Mouse (Mus musculus) midbrain, embryonic 11.5 days (tissue): ENCODE measurements at regions not wholly inside any gene's neighbourhood (a gene's known extent, or its start where the extent isn't known, plus 50 kb on each side); places are given as distances from the start of the nearest gene placed in this dataset.

Source experiments
- ATAC-seq: fragments of 200-750 bp; cut with Nextera tagmentation; 2 replicates; pipeline ENCODE4 v1.8.0; 2017; ENCODE audit warnings: moderate TSS enrichment, moderate library complexity; ENCODE audit not compliant: low FRiP score
- DNase-seq: peaks from one replicate; pipeline ENCODE4 v3.0.0; 2015; ENCODE audit warnings: low spot score; ENCODE audit errors: missing footprints
- H3K27ac ChIP-seq: fragments of 300-500 bp; sonication (generic); 2 replicates; pipeline ENCODE4 v1.5.1; 2014; ENCODE audit warnings: low read depth, low read length
- H3K27me3 ChIP-seq: fragments of 300-500 bp; sonication (generic); 2 replicates; pipeline ENCODE4 v1.6.1; 2014; ENCODE audit warnings: mild to moderate bottlenecking, low read length, moderate library complexity, mixed read lengths; ENCODE audit not compliant: control insufficient read depth, insufficient read depth
- H3K36me3 ChIP-seq: fragments of 300-500 bp; sonication (generic); 2 replicates; pipeline ENCODE4 v1.6.1; 2014; ENCODE audit warnings: mild to moderate bottlenecking, low read length, moderate library complexity, mixed read lengths; ENCODE audit not compliant: control insufficient read depth, insufficient read depth
- H3K4me1 ChIP-seq: fragments of 300-500 bp; sonication (generic); 2 replicates; pipeline ENCODE4 v1.6.1; 2014; ENCODE audit warnings: low read length; ENCODE audit not compliant: control insufficient read depth, insufficient read depth
- H3K4me2 ChIP-seq: fragments of 300-500 bp; sonication (generic); 2 replicates; pipeline ENCODE4 v1.6.1; 2014; ENCODE audit warnings: mild to moderate bottlenecking, moderate library complexity
- H3K4me3 ChIP-seq: fragments of 300-500 bp; sonication (generic); 2 replicates; pipeline ENCODE4 v1.5.1; 2014; ENCODE audit warnings: low read depth, low read length
- H3K9ac ChIP-seq: fragments of 300-500 bp; sonication (generic); 2 replicates; pipeline ENCODE4 v1.6.1; 2014; ENCODE audit warnings: low read length
- H3K9me3 ChIP-seq: fragments of 300-500 bp; sonication (generic); 2 replicates; pipeline ENCODE4 v1.6.1; 2016; ENCODE audit warnings: low read length; ENCODE audit not compliant: control insufficient read depth
- WGBS: fragments of 180-500 bp; shearing (Covaris S2); extraction: QIAGEN DNeasy Blood & Tissue Kit; methylation state at CpG from one replicate; pipeline ENCODE4 v1.1.7; 2014; 5-methylcytosine and 5-hydroxymethylcytosine counted together

DNA sequence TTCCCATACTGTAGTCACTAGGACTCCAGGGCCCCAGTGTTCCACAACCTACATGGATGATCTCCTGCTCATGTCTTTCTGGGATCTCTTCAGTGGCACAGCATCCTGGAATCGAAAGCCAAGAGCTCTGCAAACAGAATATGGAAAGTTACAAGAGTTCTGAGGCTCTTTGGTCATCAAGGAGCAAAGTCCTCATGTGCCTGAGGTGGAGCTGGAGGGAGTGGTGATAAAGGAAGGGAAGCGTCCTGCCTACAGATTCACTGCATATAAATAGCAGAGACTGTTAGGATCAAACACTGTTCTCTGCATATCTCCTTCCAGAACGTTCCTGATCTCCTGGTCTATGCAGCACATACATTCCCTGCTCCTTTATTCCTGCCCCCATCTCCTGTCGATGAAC lies 170.4 kb upstream of the Egln3 start:
- DNase-seq (no peak), ATAC-seq (no peak)
- no peak overlapping the region for H3K4me2 ChIP-seq
- H3K9me3 ChIP-seq: no peaks in the 10 kb centered on the region; the same call in 1 of the 2 replicates
- H3K27ac ChIP-seq: no peak overlapping the region
- WGBS: 75% methylated on average over 4 of the region's 4 CpGs
- no peak overlapping the region for H3K4me3 ChIP-seq
- H3K9ac ChIP-seq: no peak overlapping the region
- no peaks in the 10 kb centered on the region for H3K27me3 ChIP-seq
- no peaks in the 10 kb centered on the region for H3K36me3 ChIP-seq
- H3K4me1 ChIP-seq: no peaks in the 10 kb centered on the region

DNA sequence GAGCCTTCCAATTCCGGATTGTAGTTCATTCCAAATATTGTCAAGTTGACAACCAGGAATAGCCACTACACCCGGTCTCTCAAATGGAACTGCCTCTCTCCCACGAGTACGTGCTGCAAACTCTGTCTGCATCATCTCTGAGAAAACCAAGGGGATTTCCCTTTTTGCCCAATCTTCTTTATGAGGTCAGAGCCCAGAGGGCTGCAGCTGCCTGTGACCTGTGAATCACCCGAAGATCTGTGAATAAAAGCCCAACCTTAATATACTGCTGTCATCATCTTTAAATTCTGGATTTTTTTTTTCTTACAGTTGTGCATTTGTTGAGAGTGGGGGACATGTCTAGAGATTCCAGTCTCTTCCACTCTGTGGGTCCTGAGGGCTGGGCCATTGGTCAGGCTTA lies 165.6 kb upstream of the Egln3 start:
- Histone ChIP-seq H3K4me2 (no peak overlapping the region), H3K27ac (no peak overlapping the region), H3K36me3 (no peaks in the 10 kb centered on the region), H3K9ac (no peak overlapping the region), H3K27me3 (no peaks in the 10 kb centered on the region), H3K4me3 (no peak overlapping the region), H3K4me1 (peaks cover 2% of the 10 kb centered on the region; the same call in 1 of the 2 replicates), H3K9me3 (no peaks in the 10 kb centered on the region)
- DNase-seq: no peak
- no peak for ATAC-seq
- 88% methylated on average over 5 of the region's 5 CpGs for WGBS

DNA sequence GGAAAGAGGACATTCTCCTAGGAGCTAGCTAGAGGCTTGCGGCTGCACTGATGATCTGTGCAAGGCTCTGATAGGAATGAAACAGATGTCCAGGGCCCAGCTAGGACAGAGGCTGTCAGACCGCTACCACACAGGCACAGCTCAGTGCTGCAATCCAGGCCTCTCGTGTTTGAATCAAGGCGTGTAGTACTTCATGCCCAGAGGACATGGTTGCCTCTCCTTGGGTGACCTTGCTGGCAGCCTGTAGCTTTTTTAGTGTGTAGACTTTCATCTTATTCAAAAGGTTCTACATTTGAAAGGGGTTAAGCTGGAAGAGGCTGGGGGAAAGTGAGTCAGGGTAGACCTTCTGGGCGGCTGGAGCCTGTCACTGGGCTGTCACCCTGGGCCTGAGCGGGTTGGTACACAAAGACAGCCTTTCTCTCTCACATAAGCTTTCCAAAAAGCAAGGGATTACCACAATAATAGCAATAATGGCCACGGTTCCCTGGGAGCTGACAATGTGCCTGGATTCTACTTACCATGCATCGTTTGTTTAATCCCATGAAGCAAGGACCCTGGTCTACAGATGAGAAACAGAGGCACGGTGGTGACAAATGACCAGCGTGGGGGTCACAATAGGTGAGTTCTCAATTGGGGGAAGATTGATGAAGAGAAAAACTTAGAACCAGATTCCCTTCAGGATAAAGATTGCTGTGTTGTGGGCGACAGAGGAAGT lies 160.9 kb upstream of the Egln3 start:
- WGBS: 30% methylated on average over 11 of the region's 11 CpGs
- ATAC-seq (peak; percentile 87), DNase-seq (peak; percentile 87)
- peak overlapping the region; percentile 41 for H3K27ac ChIP-seq
- H3K4me3 ChIP-seq: no peak overlapping the region
- no peak overlapping the region for H3K9ac ChIP-seq
- no peaks in the 10 kb centered on the region for H3K9me3 ChIP-seq
- peaks cover 3% of the 10 kb centered on the region; the same call in 1 of the 2 replicates for H3K4me1 ChIP-seq
- H3K27me3 ChIP-seq: no peaks in the 10 kb centered on the region
- no peak overlapping the region for H3K4me2 ChIP-seq
- no peaks in the 10 kb centered on the region for H3K36me3 ChIP-seq

DNA sequence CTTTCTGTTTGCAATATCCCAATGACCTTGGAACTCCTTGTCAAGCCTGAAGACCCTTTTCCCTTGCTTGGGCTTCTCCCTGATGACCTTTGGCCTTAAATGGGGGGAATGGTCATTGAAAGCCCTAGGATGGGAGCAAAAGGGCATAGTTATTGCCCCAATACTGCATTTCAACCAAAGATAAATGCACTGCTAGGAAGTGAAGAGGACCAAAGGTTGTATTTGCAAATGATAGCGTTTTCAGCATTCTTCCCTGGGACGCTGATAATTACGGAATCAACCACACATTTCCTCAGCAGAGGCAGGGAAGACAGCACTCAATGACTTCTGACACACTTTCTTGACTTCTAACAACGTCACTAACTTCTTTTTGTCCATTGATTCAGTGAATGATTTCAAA lies 158.1 kb upstream of the Egln3 start:
- Histone ChIP-seq H3K36me3 (no peaks in the 10 kb centered on the region), H3K4me3 (no peak overlapping the region), H3K9ac (no peak overlapping the region), H3K4me2 (no peak overlapping the region), H3K9me3 (no peaks in the 10 kb centered on the region), H3K27ac (no peak overlapping the region), H3K27me3 (no peaks in the 10 kb centered on the region), H3K4me1 (peaks cover 3% of the 10 kb centered on the region; the same call in 1 of the 2 replicates)
- 94% methylated on average over 4 of the region's 4 CpGs for WGBS
- no peak for ATAC-seq
- no peak for DNase-seq

DNA sequence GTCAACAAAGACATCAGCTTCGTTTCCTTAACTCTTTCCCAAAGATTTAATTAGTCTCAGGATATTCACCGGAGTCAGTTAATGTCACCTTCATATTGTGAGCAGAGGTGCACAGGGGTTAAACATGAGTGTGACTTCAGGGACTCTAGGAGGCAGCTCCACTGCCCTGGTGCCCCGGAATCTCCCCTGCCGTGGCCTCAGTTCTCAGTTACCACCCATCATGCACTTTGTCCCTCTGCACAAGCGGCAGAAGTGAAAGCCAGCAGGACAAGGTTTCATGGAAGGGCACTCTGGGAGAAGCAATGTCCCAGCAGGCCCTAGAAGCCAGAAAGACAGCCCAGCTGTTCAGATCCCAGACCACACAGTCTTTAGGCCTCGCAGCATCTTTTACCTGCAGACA lies 150.5 kb upstream of the Egln3 start:
- Histone ChIP-seq H3K27me3 (no peaks in the 10 kb centered on the region), H3K36me3 (no peaks in the 10 kb centered on the region), H3K4me1 (peaks cover 14% of the 10 kb centered on the region), H3K9ac (no peak overlapping the region), H3K27ac (no peak overlapping the region), H3K4me3 (no peak overlapping the region), H3K9me3 (no peaks in the 10 kb centered on the region), H3K4me2 (no peak overlapping the region)
- ATAC-seq: no peak
- 36% methylated on average over 6 of the region's 6 CpGs for WGBS
- peak; percentile 85 for DNase-seq

DNA sequence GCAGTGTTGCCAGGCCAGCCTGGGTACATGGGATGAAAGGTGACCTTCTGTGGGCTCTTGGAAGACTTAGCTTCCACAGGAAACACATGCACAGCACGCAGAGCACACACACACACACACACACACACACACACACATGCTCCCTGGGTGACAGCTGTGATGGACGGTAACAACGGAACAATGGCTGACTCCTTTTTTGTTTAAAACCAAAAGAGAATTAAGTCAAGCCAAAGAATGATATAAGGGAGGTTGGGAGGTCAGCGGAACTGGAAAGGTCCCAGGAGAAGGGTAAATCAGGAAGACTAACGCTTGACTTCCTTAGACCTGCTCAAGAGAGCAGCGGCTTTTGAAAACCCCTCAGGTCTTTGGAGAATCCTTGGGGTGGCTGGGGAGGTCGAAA lies 150.0 kb upstream of the Egln3 start:
- 51% methylated on average over 7 of the region's 7 CpGs for WGBS
- no peak for DNase-seq

DNA sequence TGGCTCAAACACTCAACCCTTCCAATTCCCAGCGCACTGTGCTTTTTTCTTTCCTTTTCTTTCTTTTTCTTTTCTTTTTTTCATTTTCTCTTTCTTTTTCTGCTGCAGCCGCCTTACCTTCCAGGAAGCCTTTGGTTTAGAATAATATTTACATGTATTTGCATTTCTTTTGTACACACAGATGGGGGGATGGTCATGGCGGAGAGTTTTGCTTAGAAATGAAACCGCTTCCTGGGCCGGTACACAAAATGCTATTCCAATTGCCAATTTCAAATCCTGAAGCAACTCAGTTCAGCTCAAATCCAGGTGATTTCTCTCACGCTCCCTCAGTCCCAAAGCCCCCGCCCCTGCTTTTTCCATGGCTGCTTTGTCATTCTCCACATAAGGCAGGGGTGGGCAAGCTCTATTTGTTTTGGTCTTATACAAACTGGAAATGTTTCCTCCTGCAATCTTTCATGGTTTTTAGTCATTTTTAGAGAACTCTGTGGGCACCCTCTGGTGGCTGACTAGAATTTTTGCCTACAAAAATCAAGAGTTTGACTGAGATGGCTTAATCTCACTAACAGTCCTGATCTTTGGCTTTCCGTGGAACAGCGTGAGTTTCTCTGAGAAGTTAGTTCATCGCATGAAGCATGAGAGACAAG lies 149.4 kb upstream of the Egln3 start:
- DNase-seq (peak; percentile 87), ATAC-seq (no peak)
- Histone ChIP-seq H3K4me2 (no peak overlapping the region), H3K4me3 (no peak overlapping the region), H3K9ac (no peak overlapping the region), H3K9me3 (no peaks in the 10 kb centered on the region), H3K36me3 (no peaks in the 10 kb centered on the region), H3K27me3 (no peaks in the 10 kb centered on the region), H3K27ac (no peak overlapping the region), H3K4me1 (peaks cover 14% of the 10 kb centered on the region)
- WGBS: 78% methylated on average over 10 of the region's 10 CpGs

More for the DNA sequence above, 150.0 kb upstream of the Egln3 start:
- no peak overlapping the region for H3K4me2 ChIP-seq
- H3K4me1 ChIP-seq: peaks cover 14% of the 10 kb centered on the region
- no peaks in the 10 kb centered on the region for H3K9me3 ChIP-seq
- H3K9ac ChIP-seq: no peak overlapping the region
- H3K27ac ChIP-seq: no peak overlapping the region
- no peak overlapping the region for H3K4me3 ChIP-seq
- H3K27me3 ChIP-seq: no peaks in the 10 kb centered on the region
- ATAC-seq: no peak
- no peaks in the 10 kb centered on the region for H3K36me3 ChIP-seq

DNA sequence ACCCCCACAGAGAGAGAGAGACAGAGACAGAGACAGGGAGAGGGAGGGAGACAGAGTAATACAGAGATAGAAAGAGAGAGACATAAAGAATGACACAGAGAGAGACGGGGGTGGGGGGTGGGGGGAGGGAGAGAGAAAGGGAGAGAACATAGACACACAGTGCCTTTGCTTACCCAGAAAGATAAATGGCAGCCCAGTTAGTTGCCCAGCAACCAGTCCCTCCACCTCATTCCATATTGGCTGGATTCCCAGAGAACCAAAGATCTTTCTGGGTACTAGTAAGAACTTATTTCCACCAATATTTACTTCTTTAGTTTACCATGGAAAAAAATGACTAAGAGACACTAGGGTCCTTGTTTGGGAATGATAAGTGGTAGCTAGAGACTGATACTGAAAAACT lies 146.6 kb upstream of the Egln3 start:
- no peak for ATAC-seq
- no peaks in the 10 kb centered on the region for H3K36me3 ChIP-seq
- 85% methylated on average over 1 of the region's 1 CpGs for WGBS

DNA sequence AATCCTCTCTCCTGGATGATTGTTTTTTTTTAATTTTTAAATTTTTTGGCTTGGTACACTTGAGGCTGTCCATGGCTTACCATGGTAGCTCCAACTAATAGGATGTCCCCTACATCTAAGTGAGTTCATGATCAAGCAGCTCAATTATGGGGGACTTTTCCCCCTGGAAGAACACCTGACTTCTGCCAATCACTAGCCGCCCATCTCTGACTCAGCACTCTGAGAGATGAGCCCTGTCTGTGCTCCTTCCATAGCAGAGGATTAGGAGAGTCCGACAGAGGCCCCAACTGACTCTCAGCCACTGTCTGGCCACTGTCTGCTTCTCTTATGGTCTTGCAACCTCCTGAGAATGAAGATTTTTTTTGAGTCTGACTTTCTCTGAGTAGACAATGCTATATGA lies 145.7 kb upstream of the Egln3 start:
- 57% methylated on average over 2 of the region's 2 CpGs for WGBS
- H3K4me2 ChIP-seq: no peak overlapping the region
- no peaks in the 10 kb centered on the region for H3K9me3 ChIP-seq
- ATAC-seq: no peak
- H3K27ac ChIP-seq: no peak overlapping the region
- no peaks in the 10 kb centered on the region for H3K27me3 ChIP-seq
- no peak overlapping the region for H3K4me3 ChIP-seq
- no peak overlapping the region for H3K9ac ChIP-seq
- DNase-seq: no peak
- no peaks in the 10 kb centered on the region for H3K36me3 ChIP-seq
- H3K4me1 ChIP-seq: peaks cover 12% of the 10 kb centered on the region

More for the DNA sequence above, 146.6 kb upstream of the Egln3 start:
- Histone ChIP-seq H3K4me3 (no peak overlapping the region), H3K9me3 (no peaks in the 10 kb centered on the region), H3K27ac (no peak overlapping the region), H3K4me2 (no peak overlapping the region), H3K27me3 (no peaks in the 10 kb centered on the region), H3K4me1 (peaks cover 14% of the 10 kb centered on the region), H3K9ac (no peak overlapping the region)
- no peak for DNase-seq
